Mouse (Mus musculus) lung, adult 2 months (tissue): ENCODE data around the gene Kank2.

ENCODE experiments used
- CTCF ChIP-seq: fragments of 200-500 bp; IDR thresholded peaks from 2 replicates; pipeline ENCODE4 v1.5.1; 2011; ENCODE audit warnings: mild to moderate bottlenecking, low read length, control low read depth; ENCODE audit not compliant: insufficient read depth
- POLR2A ChIP-seq: fragments of 200-500 bp; IDR thresholded peaks from 2 replicates; pipeline ENCODE4 v1.6.1; 2011; ENCODE audit warnings: low read depth, mild to moderate bottlenecking, control low read depth, low read length, borderline replicate concordance; ENCODE audit errors: extremely low read depth

GRCm38 (mm10) chr9:21762135-21762534 lies 36.4 kb downstream of the Kank2 start:
- TF ChIP-seq POLR2A (no peak), CTCF (no peak)
